Mouse (Mus musculus): ENCODE data around the gene Ubxn11.

GRCm38 (mm10) chr4:134119042-134119441 is 16.7 kb downstream of the Ubxn11 start:
- TF ChIP-seq CTCF (IDR thresholded peaks at IDR 0.05; ENCODE audit: low read depth) = no peak
- TF ChIP-seq EP300 (IDR thresholded peaks at IDR 0.05; ENCODE audit: low read depth) = no peak
